Mouse (Mus musculus) liver, postnatal 0 days (tissue): ENCODE data around the gene Kctd3. TPM values are rescaled to one million over a fixed set of nuclear protein-coding genes. Genes with fewer than 3 reads are reported as not detected.
A peak's percentile ranks its signal among the peaks of the same experiment; 100 is the strongest.

Experiments used
- ATAC-seq: fragments of 200-750 bp; cut with Nextera tagmentation; 2 replicates; pipeline ENCODE4 v1.8.0; 2017; ENCODE audit warnings: mild to moderate bottlenecking, moderate library complexity
- DNase-seq: peaks from one replicate; pipeline ENCODE4 v3.0.0-alpha.2; 2016
- H3K27ac ChIP-seq: fragments of 300-500 bp; sonication (generic); 2 replicates; pipeline ENCODE4 v1.5.1; 2014; ENCODE audit warnings: antibody characterized with exemption, moderate library complexity, mild to moderate bottlenecking, low read depth
- H3K27me3 ChIP-seq: fragments of 300-500 bp; sonication (generic); 2 replicates; pipeline ENCODE4 v1.6.1; 2014; ENCODE audit warnings: low read length, control low read depth, mixed read lengths; ENCODE audit not compliant: insufficient read depth
- H3K36me3 ChIP-seq: fragments of 300-500 bp; sonication (generic); replicated peaks from 2 replicates; pipeline ENCODE4 v1.6.1; 2014; ENCODE audit warnings: mild to moderate bottlenecking, control low read depth, low read length, moderate library complexity, mixed read lengths; ENCODE audit not compliant: insufficient read depth
- H3K4me1 ChIP-seq: fragments of 300-500 bp; sonication (generic); 2 replicates; pipeline ENCODE4 v1.6.1; 2014; ENCODE audit warnings: antibody characterized with exemption, mild to moderate bottlenecking, control low read depth; ENCODE audit not compliant: insufficient read depth
- H3K4me2 ChIP-seq: fragments of 300-500 bp; sonication (generic); 2 replicates; pipeline ENCODE4 v1.6.1; 2014; ENCODE audit warnings: low read depth, mild to moderate bottlenecking, low read length, moderate library complexity, mixed read lengths
- H3K4me3 ChIP-seq: fragments of 300-500 bp; sonication (generic); 2 replicates; pipeline ENCODE4 v1.5.1; 2014; ENCODE audit warnings: low read depth, low read length
- H3K9ac ChIP-seq: fragments of 300-500 bp; sonication (generic); replicated peaks from 2 replicates; pipeline ENCODE4 v1.6.1; 2014; ENCODE audit warnings: mild to moderate bottlenecking, moderate library complexity
- H3K9me3 ChIP-seq: fragments of 300-500 bp; sonication (generic); 2 replicates; pipeline ENCODE4 v1.6.1; 2016; ENCODE audit warnings: mild to moderate bottlenecking, control low read depth, low read length, mixed read lengths
- CTCF ChIP-seq: sonication (generic); IDR thresholded peaks from 2 replicates; pipeline ENCODE4 v1.5.1; 2016; ENCODE audit warnings: antibody characterized with exemption, low read depth
- EP300 ChIP-seq: IDR thresholded peaks from 2 replicates; pipeline ENCODE4 v1.6.1; 2016; ENCODE audit warnings: antibody characterized with exemption, low read depth, mild to moderate bottlenecking
- WGBS: fragments of 180-500 bp; shearing (Covaris S2); extraction: QIAGEN DNeasy Blood & Tissue Kit; methylation state at CpG from one replicate; pipeline ENCODE4 v1.1.7; 2014; ENCODE audit not compliant: insufficient replicate concordance; 5-methylcytosine and 5-hydroxymethylcytosine counted together
- polyA plus RNA-seq: library from polyadenylated mRNA; unstranded; fragments of >200 nt; fragmentation: Nextera tagmentation; extraction: Ambion mirVana; gene quantifications from 2 replicates; pipeline ENCODE4 v1.2.1, GENCODE M21; 2015

The Kctd3 gene
- 6.0 TPM in 2 replicates for polyA plus RNA-seq

DNA sequence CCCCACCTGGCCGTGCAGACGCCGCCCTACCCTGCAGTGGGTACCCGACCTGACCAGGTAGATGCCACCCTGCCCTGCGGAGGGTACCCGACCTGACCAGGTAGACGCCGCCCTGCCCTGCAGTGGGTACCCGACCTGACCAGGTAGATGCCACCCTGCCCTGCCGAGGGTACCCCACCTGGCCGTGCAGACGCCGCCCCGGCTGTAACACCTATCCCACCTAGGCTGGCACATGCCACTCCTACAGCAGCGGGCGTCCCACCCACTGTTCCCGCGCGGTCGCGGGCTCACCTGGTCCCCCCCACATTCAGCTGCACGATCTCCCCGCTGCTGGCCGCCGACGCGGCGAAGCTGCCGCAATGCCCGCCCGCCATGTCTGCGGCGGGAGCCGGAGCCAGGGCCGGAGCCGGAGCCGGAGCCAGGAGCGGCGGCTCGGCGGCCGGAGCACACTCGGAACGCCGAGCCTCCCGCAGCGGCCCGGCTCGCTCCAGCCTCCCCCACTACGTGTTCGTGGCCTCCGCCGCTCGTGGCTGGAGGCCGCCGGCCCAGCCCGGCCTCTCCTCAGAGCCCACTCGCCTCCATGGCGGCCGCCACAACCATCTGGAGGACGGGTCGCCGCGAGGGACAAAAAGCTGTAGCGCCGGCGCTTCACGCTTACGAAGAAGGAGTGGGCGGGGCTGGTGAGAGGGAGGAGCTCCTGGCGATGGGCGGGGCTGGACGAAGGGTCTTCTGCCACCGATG is at the start of gene Kctd3:
TSS of gene Kctd3 (minus strand) at position 603 of the 741 bp plus-strand sequence.
- Histone ChIP-seq H3K9ac (peak within 1 kb of the TSS; percentile 96), H3K36me3 (peaks cover 5% of the 10 kb centered on the region), H3K4me3 (peak within 1 kb of the TSS; percentile 100), H3K9me3 (no peaks in the 10 kb centered on the region), H3K4me2 (peak within 1 kb of the TSS; percentile 96), H3K27ac (peak within 1 kb of the TSS; percentile 76), H3K4me1 (peaks cover 14% of the 10 kb centered on the region), H3K27me3 (no peaks in the 10 kb centered on the region)
- ATAC-seq (peak; percentile 89), DNase-seq (peak; percentile 97)
- 1% methylated on average over 63 of the region's 74 CpGs for WGBS
- no peak for TF ChIP-seq CTCF
- no peak for TF ChIP-seq EP300

GRCm38 (mm10) chr1:189057425-189057824 is 49.8 kb upstream of the Kctd3 start:
- no peak for DNase-seq
- H3K4me2 ChIP-seq: no peak overlapping the region
- H3K9me3 ChIP-seq: no peaks in the 10 kb centered on the region
- no peaks in the 10 kb centered on the region for H3K4me1 ChIP-seq
- TF ChIP-seq EP300 (no peak), CTCF (peak; percentile 48)
- H3K27ac ChIP-seq: no peak overlapping the region
- no peak overlapping the region for H3K9ac ChIP-seq
- ATAC-seq: no peak
- H3K4me3 ChIP-seq: no peak overlapping the region
- H3K36me3 ChIP-seq: no peaks in the 10 kb centered on the region
- 49% methylated on average over 4 of the region's 4 CpGs for WGBS
- H3K27me3 ChIP-seq: no peaks in the 10 kb centered on the region

DNA sequence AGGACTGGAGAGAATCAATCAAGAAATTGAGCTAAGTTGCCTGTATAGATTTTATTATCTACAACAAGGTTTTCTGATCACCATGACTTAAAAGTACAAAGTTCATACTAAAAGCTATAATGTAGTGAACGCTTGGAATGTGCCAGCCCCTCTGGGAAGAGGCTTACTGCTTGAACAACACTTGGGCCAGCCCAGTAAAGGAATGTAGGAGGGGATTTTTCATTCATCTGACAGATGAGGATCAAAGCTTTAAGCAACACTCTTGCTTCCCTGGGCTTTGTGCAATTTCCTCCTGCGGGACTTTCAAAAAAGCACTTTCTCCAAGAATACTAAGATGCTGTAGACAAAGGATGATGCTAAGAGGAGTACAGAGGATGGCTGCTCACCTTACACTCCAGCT is 48.3 kb upstream of the Kctd3 start:
- Histone ChIP-seq H3K9ac (no peak overlapping the region), H3K4me3 (no peak overlapping the region), H3K27ac (no peak overlapping the region), H3K9me3 (no peaks in the 10 kb centered on the region), H3K4me1 (no peaks in the 10 kb centered on the region), H3K36me3 (no peaks in the 10 kb centered on the region), H3K4me2 (no peak overlapping the region), H3K27me3 (no peaks in the 10 kb centered on the region)
- ATAC-seq: no peak
- 60% methylated on average over 2 of the region's 2 CpGs for WGBS
- TF ChIP-seq EP300: no peak
- TF ChIP-seq CTCF: no peak
- DNase-seq: no peak

DNA sequence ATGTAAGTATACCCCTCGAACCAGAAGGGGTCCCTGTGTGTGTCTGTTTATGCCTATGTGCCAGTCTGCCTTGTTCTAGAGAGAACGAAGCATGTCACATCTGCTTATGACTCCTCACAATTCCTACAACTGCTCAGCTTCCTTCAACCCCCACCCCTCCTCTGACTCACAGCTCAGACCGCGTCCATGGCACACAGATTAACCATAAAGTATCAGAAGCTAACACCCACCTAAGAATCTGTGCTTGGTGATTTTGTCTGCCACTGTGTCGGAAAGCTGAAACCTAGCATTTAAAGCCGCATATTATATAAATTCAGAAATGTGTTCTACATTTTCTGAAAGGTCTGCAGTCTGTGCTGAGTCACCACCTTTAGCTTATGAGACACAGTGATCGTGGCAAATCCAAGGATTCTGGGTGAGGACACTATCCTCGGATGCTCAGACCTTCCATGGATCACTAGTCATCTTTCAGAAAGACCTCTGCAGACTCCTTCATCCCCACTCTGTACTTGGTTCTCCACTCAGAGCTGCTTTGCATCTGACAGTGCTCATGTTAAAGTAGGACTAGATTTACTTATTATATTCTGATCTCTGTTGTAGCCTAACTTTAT is 47.4 kb upstream of the Kctd3 start:
- WGBS: 77% methylated on average over 8 of the region's 8 CpGs
- Histone ChIP-seq H3K4me2 (no peak overlapping the region), H3K4me1 (no peaks in the 10 kb centered on the region), H3K9ac (no peak overlapping the region), H3K36me3 (no peaks in the 10 kb centered on the region), H3K9me3 (no peaks in the 10 kb centered on the region), H3K4me3 (no peak overlapping the region), H3K27me3 (no peaks in the 10 kb centered on the region), H3K27ac (no peak overlapping the region)
- ATAC-seq (no peak), DNase-seq (no peak)
- TF ChIP-seq CTCF: no peak
- TF ChIP-seq EP300: no peak

- 36% methylated on average over 5 of the region's 5 CpGs for WGBS
- Histone ChIP-seq H3K4me1 (no peaks in the 10 kb centered on the region), H3K27me3 (no peaks in the 10 kb centered on the region), H3K4me3 (no peak overlapping the region), H3K27ac (no peak overlapping the region), H3K9me3 (no peaks in the 10 kb centered on the region), H3K9ac (no peak overlapping the region), H3K36me3 (no peaks in the 10 kb centered on the region), H3K4me2 (no peak overlapping the region)
- TF ChIP-seq CTCF (no peak), EP300 (no peak)
- ATAC-seq (no peak), DNase-seq (no peak)
These were observed 46.5 kb upstream of the Kctd3 start for GRCm38 (mm10) chr1:189054191-189054590.

GRCm38 (mm10) chr1:189052189-189052588 is 44.5 kb upstream of the Kctd3 start:
- H3K9ac ChIP-seq: no peak overlapping the region
- WGBS: 66% methylated on average over 4 of the region's 4 CpGs

More at GRCm38 (mm10) chr1:189052189-189052588, 44.5 kb upstream of the Kctd3 start:
- ATAC-seq (no peak), DNase-seq (no peak)
- Histone ChIP-seq H3K9me3 (peaks cover 3% of the 10 kb centered on the region), H3K36me3 (no peaks in the 10 kb centered on the region), H3K4me2 (no peak overlapping the region), H3K27me3 (no peaks in the 10 kb centered on the region), H3K27ac (no peak overlapping the region), H3K4me3 (no peak overlapping the region), H3K4me1 (no peaks in the 10 kb centered on the region)
- TF ChIP-seq EP300: no peak
- TF ChIP-seq CTCF: no peak
